Mouse (Mus musculus) adrenal gland (tissue): ENCODE measurements around the gene Tecpr2.

Source experiments
- intact Hi-C: fragments of 180-260 bp; cut with DNase I; formaldehyde crosslinking; loops from one replicate; pipeline ENCODE4 v1.15.1; 2025

The Tecpr2 gene

DNA sequence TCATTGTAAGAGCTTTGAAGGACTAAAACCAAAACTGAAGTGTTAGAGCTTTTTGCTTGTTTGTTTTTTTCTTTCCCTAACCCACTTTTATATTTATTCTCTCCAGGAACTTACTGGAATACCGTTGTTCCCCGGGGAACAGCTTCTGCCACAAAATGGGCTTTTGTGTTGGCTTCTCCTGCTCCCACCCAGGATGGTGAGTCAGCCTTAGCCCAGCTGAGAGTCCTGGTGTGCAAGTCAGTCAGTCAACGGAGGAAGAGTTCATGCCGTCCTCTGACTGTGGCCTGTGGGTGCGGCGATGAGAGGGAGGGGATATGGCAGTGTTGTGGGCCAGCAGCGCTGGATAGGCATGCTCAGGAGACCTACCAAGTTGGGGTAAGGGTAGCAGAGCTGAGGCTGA is 57.2 kb downstream of the Tecpr2 start:
- intact Hi-C loops: no loop called here

DNA sequence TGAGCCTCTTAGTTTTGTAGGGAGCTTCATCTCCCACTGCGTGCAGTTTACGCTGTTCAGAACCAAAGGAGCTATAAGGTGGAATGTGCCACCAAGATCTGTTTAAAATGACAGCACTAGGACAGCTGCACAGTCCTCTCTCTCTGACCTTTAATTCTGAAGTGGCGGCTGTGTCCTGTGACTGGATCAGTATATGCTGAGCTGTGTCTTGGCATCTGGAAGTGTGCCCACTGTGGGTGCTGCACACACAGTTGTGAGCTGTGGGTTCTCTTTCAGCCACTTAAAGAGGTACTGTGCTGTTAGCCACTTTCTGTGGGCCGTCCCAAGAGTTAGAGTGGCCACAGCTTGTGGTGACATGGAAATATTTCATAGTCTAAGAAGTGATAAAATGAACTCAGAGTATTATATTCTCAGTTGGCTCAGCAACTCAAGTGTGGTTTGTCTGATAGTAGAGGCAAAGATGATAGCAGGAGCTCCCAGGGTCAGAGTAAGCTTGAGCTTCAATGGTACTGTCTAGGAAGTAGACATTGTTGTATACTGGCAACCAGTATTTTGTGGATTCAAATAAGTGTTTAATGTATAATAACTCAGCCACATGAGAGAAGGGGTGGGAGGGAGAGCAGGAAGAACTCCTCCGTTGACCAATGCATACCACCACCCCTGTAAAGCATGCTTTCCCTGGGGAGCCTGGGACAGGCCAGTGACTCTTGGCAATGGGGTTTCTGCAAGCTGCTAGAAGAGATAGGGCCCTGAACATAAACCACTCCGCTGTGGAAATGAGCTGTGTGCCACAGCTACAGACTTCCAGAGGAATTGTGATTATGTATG is 59.2 kb downstream of the Tecpr2 start:
- intact Hi-C loops: no loop called here

DNA sequence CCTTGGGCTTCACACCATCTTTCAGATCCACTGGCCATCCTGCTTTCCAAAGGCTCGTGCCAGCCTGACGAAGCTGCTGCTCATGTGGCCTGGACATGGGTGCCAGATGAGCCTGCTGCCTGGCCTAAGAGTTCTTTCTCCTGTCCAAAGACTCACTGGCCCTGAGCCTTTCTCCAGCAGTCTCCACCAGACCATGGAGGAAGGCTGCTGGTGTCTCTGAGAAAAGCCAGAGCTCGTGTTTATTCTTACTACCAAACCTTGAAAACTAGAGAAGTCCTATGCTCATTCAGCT is 59.8 kb downstream of the Tecpr2 start:
- intact Hi-C loops: no loop called here

DNA sequence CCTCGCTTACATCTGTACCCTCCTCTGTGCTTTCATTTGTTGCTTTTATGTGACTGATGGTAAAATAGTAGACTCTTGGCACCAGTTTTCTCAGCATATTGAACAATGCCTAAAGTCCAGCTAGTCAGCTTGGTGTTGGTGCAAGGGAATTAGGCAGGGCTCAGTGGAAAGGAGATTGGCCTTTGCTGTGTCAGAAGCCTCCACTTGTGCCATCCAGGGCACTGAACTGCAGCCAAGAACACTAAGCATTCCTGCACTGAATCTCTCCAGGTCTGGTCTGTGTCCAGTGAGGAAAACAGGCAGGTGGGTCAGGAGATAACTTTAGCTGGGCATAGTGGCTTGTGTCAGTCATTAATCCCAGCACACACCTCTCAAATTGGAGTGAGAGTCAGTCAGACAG is 60.3 kb downstream of the Tecpr2 start:
- intact Hi-C loops: no loop called here

- intact Hi-C loops: no loop called here
Measured at GRCm38 (mm10) chr12:110950151-110950550, 61.1 kb downstream of the Tecpr2 start.

DNA sequence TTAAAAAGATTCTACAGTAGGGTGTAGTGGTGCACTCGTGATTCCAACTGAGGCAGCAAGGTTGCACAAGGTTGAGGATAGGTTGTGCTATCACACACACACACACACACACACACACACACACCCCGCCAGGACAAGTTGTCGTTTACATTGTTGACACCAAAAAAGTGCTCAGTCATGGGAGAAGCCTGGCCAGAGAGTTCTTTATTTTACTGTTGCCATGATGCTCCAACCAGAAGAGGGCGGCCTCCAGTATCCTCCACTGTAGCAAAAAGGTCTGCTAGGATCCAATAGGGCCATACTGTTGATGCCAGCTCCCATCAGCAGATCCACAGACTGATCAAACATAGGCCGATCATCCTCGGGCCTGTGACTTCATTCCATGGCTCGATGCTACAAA is 62.2 kb downstream of the Tecpr2 start:
- intact Hi-C loops: no loop called here

DNA sequence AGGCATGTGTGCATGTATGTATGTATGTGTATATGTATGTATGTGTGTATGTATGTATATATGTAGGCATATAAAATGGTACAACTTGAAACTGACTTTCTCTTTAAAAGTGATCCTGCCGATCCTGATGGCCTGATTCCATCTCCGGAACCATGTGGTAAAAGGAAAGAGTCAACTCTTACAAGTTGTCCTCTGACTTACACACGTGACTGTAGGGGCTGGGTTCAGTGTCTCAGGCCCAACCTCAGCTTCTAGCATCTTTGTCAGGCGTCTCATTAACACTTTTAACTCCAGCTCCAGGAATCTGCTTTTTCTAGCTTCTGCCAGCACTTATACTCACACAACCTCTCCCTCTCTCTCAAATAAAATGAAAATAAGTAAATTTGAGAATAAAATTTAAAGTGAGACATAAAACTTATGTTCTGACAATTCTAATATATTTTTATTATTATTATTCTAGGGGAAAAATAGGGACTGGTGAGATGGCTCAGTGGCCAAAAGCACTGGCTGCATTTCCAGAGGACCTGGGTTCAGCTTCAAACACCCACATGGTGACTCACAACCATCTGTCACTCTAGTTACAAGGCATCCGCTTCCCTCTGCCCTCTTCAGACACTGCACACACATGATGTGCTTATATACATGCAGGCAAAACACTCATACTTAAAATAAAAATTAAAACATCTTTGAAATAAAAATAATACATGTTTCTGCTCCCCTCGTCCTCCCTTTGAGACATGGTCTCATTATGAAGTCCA is 63.7 kb downstream of the Tecpr2 start:
- intact Hi-C loops: no loop called here

DNA sequence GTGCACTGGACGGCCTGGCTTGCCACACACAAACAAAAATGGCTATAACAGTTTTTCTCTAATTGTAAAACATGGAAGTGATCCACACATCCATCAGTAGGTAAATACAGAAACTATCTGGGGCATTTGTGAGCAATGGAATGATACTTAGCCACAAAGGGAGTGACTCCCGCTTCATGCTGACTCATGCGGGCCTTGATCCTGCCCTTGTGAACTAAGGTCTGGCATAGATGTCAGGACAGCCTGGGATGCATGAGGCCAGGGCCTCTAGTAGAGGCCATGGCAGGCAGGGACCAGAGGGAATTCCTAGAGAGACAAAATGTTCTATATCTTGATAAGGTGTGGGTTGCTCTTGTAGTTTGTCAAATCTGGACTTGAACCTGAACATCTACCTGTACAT is 64.4 kb downstream of the Tecpr2 start:
- intact Hi-C loops: no loop called here

DNA sequence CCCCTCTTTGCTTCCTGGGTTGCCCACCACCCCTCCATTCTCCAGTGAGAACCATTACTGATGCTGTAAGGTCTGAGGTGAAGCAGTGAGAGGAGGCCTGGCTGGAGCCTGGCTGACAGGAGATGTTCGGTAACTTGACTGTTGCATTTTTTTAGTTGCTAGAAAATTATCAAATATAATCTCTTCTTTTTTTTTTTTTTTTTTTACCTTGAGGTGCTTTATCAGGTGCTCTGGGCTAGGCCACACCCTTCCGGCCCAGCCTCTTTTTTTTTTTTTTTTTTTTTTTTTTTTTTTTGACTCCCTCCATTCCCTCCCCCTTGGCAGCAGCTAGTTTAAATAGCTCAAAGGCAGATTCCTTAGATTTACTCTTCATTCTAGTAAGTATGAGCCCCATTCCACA is 64.8 kb downstream of the Tecpr2 start:
- intact Hi-C loops: no loop called here

GRCm38 (mm10) chr12:110954351-110954991 is 65.4 kb downstream of the Tecpr2 start:
- intact Hi-C loops: no loop called here

- intact Hi-C loops: no loop called here
Measured at GRCm38 (mm10) chr12:110961973-110962372, 72.9 kb downstream of the Tecpr2 start.

GRCm38 (mm10) chr12:110965500-110965899 is 76.4 kb downstream of the Tecpr2 start:
- intact Hi-C loops: no loop called here

GRCm38 (mm10) chr12:110966079-110966478 is 77.0 kb downstream of the Tecpr2 start:
- intact Hi-C loops: no loop called here

DNA sequence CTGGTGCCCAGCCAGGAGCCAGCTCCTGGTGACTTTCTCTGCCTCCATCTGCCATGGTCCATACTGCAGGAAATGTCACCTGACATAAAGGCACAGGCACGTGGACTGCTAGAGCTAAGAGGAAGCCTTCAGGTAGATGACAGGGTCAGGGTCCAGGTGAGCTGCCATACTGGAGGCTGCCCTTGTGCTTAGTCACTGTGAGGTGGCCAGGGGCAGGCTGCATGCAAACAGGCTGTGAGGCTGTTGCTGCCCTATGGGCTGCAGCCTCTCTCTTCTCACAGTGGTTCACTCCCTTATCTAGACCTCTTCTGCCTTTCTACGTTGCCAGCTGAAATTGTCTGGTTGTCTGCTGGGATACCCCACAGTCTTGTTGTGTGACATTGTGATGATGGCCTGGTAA is 78.1 kb downstream of the Tecpr2 start:
- intact Hi-C loops: no loop called here

DNA sequence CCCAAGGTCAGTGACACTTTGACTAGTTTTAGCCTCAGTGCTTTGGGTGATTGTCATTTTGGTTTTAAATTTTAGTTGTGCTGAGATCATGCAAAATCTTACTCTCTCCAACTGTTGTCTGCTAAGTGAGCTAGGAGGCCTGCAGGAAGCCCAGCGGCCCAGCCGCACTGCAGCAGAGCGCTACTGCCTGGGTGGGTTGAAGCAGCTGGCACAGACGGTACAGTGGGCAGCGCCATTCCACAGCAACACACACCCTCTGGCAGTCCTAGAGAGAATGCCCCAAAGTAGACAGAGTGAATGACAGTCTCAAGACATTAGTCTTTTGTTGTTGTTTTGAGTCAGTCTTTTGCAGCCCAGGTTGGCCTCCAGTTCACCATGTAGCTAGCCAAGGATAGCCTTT is 81.3 kb downstream of the Tecpr2 start:
- intact Hi-C loops: no loop called here

GRCm38 (mm10) chr12:110971972-110972371 is 82.9 kb downstream of the Tecpr2 start:
- intact Hi-C loops: no loop called here

- intact Hi-C loops: no loop called here
Measured at GRCm38 (mm10) chr12:110973829-110974228, 84.8 kb downstream of the Tecpr2 start.

DNA sequence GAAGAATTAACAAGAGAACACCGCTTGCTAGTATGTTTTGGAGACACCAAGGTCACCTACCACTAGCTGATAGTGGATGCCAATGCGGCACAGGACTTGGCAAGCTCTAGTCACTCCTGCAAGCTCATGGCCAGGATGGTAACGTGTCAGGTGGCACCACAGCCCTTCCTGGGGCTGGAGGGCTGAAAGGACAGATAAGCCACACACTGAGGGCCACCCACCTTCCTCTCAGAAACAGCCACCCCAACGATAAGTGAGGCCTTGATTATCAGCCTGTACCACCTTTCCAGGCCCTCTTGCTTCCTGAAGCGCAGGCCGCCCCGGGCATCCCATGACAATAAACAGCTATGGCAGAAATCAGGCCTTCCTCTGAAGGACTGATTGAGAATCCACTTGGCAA is 85.2 kb downstream of the Tecpr2 start:
- intact Hi-C loops: no loop called here

GRCm38 (mm10) chr12:110974726-110975125 is 85.7 kb downstream of the Tecpr2 start:
- intact Hi-C loops: no loop called here

GRCm38 (mm10) chr12:110975385-110975784 is 86.3 kb downstream of the Tecpr2 start:
- intact Hi-C loops: no loop called here

DNA sequence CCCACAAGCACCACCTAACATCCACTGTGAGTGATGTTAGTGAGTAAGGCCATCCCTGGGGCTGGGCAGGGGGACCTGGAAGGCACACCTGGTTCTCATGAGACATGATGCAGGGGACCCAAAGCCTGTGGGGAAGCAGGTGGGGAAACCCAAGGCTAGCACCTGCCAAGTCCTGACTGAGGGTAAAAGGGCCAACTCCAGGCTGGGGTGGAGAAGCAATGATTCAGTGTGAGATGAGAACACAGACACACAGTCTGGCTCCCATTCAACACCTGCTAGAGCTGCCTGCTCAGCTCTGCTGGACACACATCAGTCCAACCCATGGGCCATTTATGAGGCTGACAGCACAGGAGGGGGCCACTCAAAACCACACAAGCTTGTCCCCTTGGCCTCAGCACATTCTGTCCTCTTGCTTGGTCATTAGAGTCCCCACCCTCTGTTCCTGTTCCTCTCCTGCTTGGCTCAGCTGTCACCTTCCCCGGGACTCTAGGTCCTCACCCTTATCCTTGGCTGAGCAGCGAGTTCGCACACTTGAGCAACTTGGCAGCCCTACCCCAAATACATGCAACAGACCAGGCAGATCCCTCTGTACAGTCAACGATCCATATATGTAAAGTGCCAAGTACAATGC is 86.9 kb downstream of the Tecpr2 start:
- intact Hi-C loops: no loop called here
